Mouse (Mus musculus): Measurements from ENCODE around the gene Calm3.

Gene Calm3

GRCm38 (mm10) chr7:16924037-16924834 is at the start of gene Calm3:
Calm3 (minus strand) TSS chr7:16924114.
- DNase-seq, result peak; percentile 99 to 100

GRCm38 (mm10) chr7:16971160-16971559 is 47.2 kb upstream of the Calm3 start:
- no peak for DNase-seq

GRCm38 (mm10) chr7:16968414-16968813 is 44.5 kb upstream of the Calm3 start:
- no peak for DNase-seq

- DNase-seq, result no peak
These were observed 37.8 kb upstream of the Calm3 start for GRCm38 (mm10) chr7:16961678-16962077.

- DNase-seq, result peak; percentile 98
These were observed 35.7 kb upstream of the Calm3 start, which contains the start of gene Pnmal1 for GRCm38 (mm10) chr7:16959539-16960187. Pnmal1 (plus strand) TSS chr7:16959679.

GRCm38 (mm10) chr7:16956410-16957265 is 32.7 kb upstream of the Calm3 start:
- DNase-seq, result peak; percentile 45 to 56

GRCm38 (mm10) chr7:16955712-16956111 is 31.8 kb upstream of the Calm3 start:
- DNase-seq, result no peak

- peak; percentile 55 to 59 for DNase-seq
These were observed 29.9 kb upstream of the Calm3 start for GRCm38 (mm10) chr7:16953776-16954175.

GRCm38 (mm10) chr7:16950861-16951635 is 27.1 kb upstream of the Calm3 start:
- DNase-seq, result peak; percentile 89 to 92

- peak; percentile 93 to 94 for DNase-seq
These were observed 26.3 kb upstream of the Calm3 start for GRCm38 (mm10) chr7:16949908-16950841.

- DNase-seq, result peak; percentile 53 to 57
These were observed 25.1 kb upstream of the Calm3 start for GRCm38 (mm10) chr7:16948923-16949458.

- peak; percentile 83 to 86 for DNase-seq
These were observed 24.0 kb upstream of the Calm3 start for GRCm38 (mm10) chr7:16947959-16948361.

GRCm38 (mm10) chr7:16947349-16947895 is 23.5 kb upstream of the Calm3 start:
- peak; percentile 75 to 80 for DNase-seq

- peak; percentile 88 to 89 for DNase-seq
These were observed 22.8 kb upstream of the Calm3 start for GRCm38 (mm10) chr7:16946441-16947348.

- peak; percentile 80 to 83 for DNase-seq
These were observed 21.5 kb upstream of the Calm3 start for GRCm38 (mm10) chr7:16945419-16945818.

GRCm38 (mm10) chr7:16944808-16945315 is 20.9 kb upstream of the Calm3 start:
- no peak for DNase-seq

- DNase-seq, result peak; percentile 96 to 97
These were observed 20.3 kb upstream of the Calm3 start, which contains the start of gene Pnmal2 for GRCm38 (mm10) chr7:16944061-16944807. Pnmal2 (plus strand) TSS chr7:16944682.

GRCm38 (mm10) chr7:16942861-16943260 is 18.9 kb upstream of the Calm3 start:
- DNase-seq, result peak in 1 of 2 experiments; percentile 31

Data from cerebellum, postnatal 10 days (tissue).